Mouse (Mus musculus) CD8-positive naive resting alpha-beta T cell, adult 57 days (primary cell): ENCODE results near the gene Nck2. TPM values are rescaled to one million over a fixed set of nuclear protein-coding genes. Genes with fewer than 3 reads are reported as not detected.

Experiments used
- total RNA-seq: library from RNA; stranded (reverse); gene quantifications from one replicate; pipeline ENCODE4 v1.2.4, GENCODE M21; 2023

The Nck2 gene
- total RNA-seq: 32.2 TPM

GRCm38 (mm10) chr1:43444531-43444930 is at the start of gene Nck2:
Nck2 (plus strand) TSS chr1:43444579.

Other genes with a start within 250 kb of the Nck2 start
- gene Fhl2, start 247.6 kb upstream of the Nck2 start, total RNA-seq: 7.9 TPM